Mouse (Mus musculus): ENCODE data around the gene Ccnl1.
A peak's percentile ranks its signal among the peaks of the same experiment; 100 is the strongest.

Gene Ccnl1

GRCm38 (mm10) chr3:65958840-65959185 lies 764 bp upstream of the Ccnl1 start:
- no peak for DNase-seq

- peak; percentile 63 to 84 for DNase-seq
Measured at GRCm38 (mm10) chr3:65957271-65958101, 563 bp downstream of the Ccnl1 start.

GRCm38 (mm10) chr3:65954499-65955391 lies 3.3 kb downstream of the Ccnl1 start:
- no peak for DNase-seq

GRCm38 (mm10) chr3:65950831-65951365 lies 7.2 kb downstream of the Ccnl1 start:
- no peak for DNase-seq

- DNase-seq, result no peak
Measured at GRCm38 (mm10) chr3:65950304-65950703, 7.7 kb downstream of the Ccnl1 start.

- DNase-seq, result no peak
Measured at GRCm38 (mm10) chr3:65945277-65945932, 12.6 kb downstream of the Ccnl1 start.

- no peak for DNase-seq
Measured at GRCm38 (mm10) chr3:65944713-65945112, 13.3 kb downstream of the Ccnl1 start.

- DNase-seq, result no peak
Measured at GRCm38 (mm10) chr3:65943453-65943852, 14.6 kb downstream of the Ccnl1 start.

- no peak for DNase-seq
Measured at GRCm38 (mm10) chr3:65941052-65941451, 17.0 kb downstream of the Ccnl1 start.

GRCm38 (mm10) chr3:65938211-65938610 lies 19.8 kb downstream of the Ccnl1 start:
- no peak for DNase-seq

GRCm38 (mm10) chr3:65936384-65936783 lies 21.7 kb downstream of the Ccnl1 start:
- peak in 1 of 2 experiments; percentile 40 for DNase-seq

- DNase-seq, result peak in 1 of 2 experiments; percentile 37
Measured at GRCm38 (mm10) chr3:65935153-65935552, 22.9 kb downstream of the Ccnl1 start.

- DNase-seq, result peak; percentile 47 to 54
Measured at GRCm38 (mm10) chr3:65933726-65934125, 24.3 kb downstream of the Ccnl1 start.

GRCm38 (mm10) chr3:65931542-65931941 lies 26.5 kb downstream of the Ccnl1 start:
- DNase-seq, result no peak

GRCm38 (mm10) chr3:65930636-65931035 lies 27.4 kb downstream of the Ccnl1 start:
- DNase-seq, result no peak

- peak; percentile 73 to 83 for DNase-seq
Measured at GRCm38 (mm10) chr3:65929821-65930633, 28.0 kb downstream of the Ccnl1 start.

GRCm38 (mm10) chr3:65929304-65929783 lies 28.7 kb downstream of the Ccnl1 start:
- peak; percentile 84 to 89 for DNase-seq

GRCm38 (mm10) chr3:65928614-65929272 lies 29.3 kb downstream of the Ccnl1 start:
- peak in 1 of 2 experiments; percentile 28 for DNase-seq

GRCm38 (mm10) chr3:65927685-65928084 lies 30.4 kb downstream of the Ccnl1 start:
- DNase-seq, result peak; percentile 93 to 95

- peak in 1 of 2 experiments; percentile 42 for DNase-seq
Measured at GRCm38 (mm10) chr3:65927101-65927501, 30.9 kb downstream of the Ccnl1 start.

- DNase-seq, result no peak
Measured at GRCm38 (mm10) chr3:65926426-65926825, 31.6 kb downstream of the Ccnl1 start.

Data from kidney, postnatal 25 days (tissue).